Mouse (Mus musculus) ES-E14 (cell line): ENCODE data around the gene Ppp1ca.

Experiments
- CHD2 ChIP-seq: IDR thresholded peaks from 2 replicates; pipeline ENCODE4 v1.6.1; 2014; ENCODE audit warnings: mild to moderate bottlenecking, low read depth, low read length, inconsistent platforms
- ZC3H11A ChIP-seq: IDR thresholded peaks from 2 replicates; pipeline ENCODE4 v1.6.1; 2012; ENCODE audit warnings: low read depth, mild to moderate bottlenecking, inconsistent platforms, low read length, borderline replicate concordance
- ZNF384 ChIP-seq: IDR thresholded peaks from 2 replicates; pipeline ENCODE4 v1.6.1; 2012; ENCODE audit warnings: low read depth, low read length, inconsistent platforms

- TF ChIP-seq ZC3H11A (no peak), ZNF384 (no peak), CHD2 (no peak)
These were observed 37.0 kb downstream of the Ppp1ca start for GRCm38 (mm10) chr19:4228891-4229290.
